Mouse (Mus musculus) heart, embryonic 16.5 days (tissue): ENCODE measurements around the gene AU021092. TPM values are rescaled to one million over a fixed set of nuclear protein-coding genes. Genes with fewer than 3 reads are reported as not detected.
"Not testable (repeated sequence)": the region's sequence is repeated elsewhere in the genome, so short reads cannot be mapped to it uniquely, and the experiment has no call there.

Experiments used
- ATAC-seq: fragments of 200-750 bp; cut with Nextera tagmentation; replicated peaks from 2 replicates; pipeline ENCODE4 v1.8.0; 2017; ENCODE audit warnings: moderate number of reproducible peaks; ENCODE audit not compliant: insufficient read depth, low FRiP score; ENCODE audit errors: extremely low read depth
- H3K27ac ChIP-seq: fragments of 300-500 bp; sonication (generic); 2 replicates; pipeline ENCODE4 v1.5.1; 2014; ENCODE audit warnings: mild to moderate bottlenecking, low read length, control low read depth, moderate library complexity
- H3K27me3 ChIP-seq: fragments of 300-500 bp; sonication (generic); 2 replicates; pipeline ENCODE4 v1.6.1; 2014; ENCODE audit warnings: low read length, mixed read lengths; ENCODE audit not compliant: control insufficient read depth, insufficient read depth
- H3K36me3 ChIP-seq: fragments of 300-500 bp; sonication (generic); 2 replicates; pipeline ENCODE4 v1.6.1; 2014; ENCODE audit not compliant: control insufficient read depth, insufficient read depth
- H3K4me1 ChIP-seq: fragments of 300-500 bp; sonication (generic); 2 replicates; pipeline ENCODE4 v1.6.1; 2014; ENCODE audit warnings: low read length, mixed read lengths; ENCODE audit not compliant: control insufficient read depth, insufficient read depth
- H3K4me2 ChIP-seq: fragments of 300-500 bp; sonication (generic); 2 replicates; pipeline ENCODE4 v1.6.1; 2014; ENCODE audit warnings: low read depth, mild to moderate bottlenecking, control low read depth, low read length
- H3K4me3 ChIP-seq: fragments of 300-500 bp; sonication (generic); 2 replicates; pipeline ENCODE4 v1.5.1; 2014; ENCODE audit warnings: mild to moderate bottlenecking, control low read depth, low read length
- H3K9ac ChIP-seq: fragments of 300-500 bp; sonication (generic); 2 replicates; pipeline ENCODE4 v1.6.1; 2014; ENCODE audit warnings: low read length, control low read depth
- H3K9me3 ChIP-seq: fragments of 300-500 bp; sonication (generic); replicated peaks from 2 replicates; pipeline ENCODE4 v1.6.1; 2016; ENCODE audit warnings: low read length; ENCODE audit not compliant: control insufficient read depth
- WGBS: fragments of 180-500 bp; shearing (Covaris S2); extraction: QIAGEN DNeasy Blood & Tissue Kit; methylation state at CpG from one replicate; pipeline ENCODE4 v1.1.7; 2014; 5-methylcytosine and 5-hydroxymethylcytosine counted together
- polyA plus RNA-seq: library from polyadenylated mRNA; unstranded; fragments of >200 nt; fragmentation: Nextera tagmentation; extraction: Ambion mirVana; gene quantifications from 2 replicates; pipeline ENCODE4 v1.2.1, GENCODE M21; 2015

The AU021092 gene
- polyA plus RNA-seq, 1 experiment from 2014 or later = 7.2 TPM

GRCm38 (mm10) chr16:5250891-5251290 lies 28.8 kb upstream of the AU021092 start:
- H3K4me3 ChIP-seq = no peak overlapping the region
- H3K27me3 ChIP-seq = no peaks in the 10 kb centered on the region
- peaks cover 11% of the 10 kb centered on the region; the same call in 1 of the 2 replicates for H3K4me1 ChIP-seq
- H3K4me2 ChIP-seq = no peak overlapping the region
- ATAC-seq = no peak
- H3K36me3 ChIP-seq = peaks cover 19% of the 10 kb centered on the region
- H3K9me3 ChIP-seq = no peaks in the 10 kb centered on the region
- H3K27ac ChIP-seq = no peak overlapping the region
- no peak overlapping the region for H3K9ac ChIP-seq
- 86% methylated on average over 3 of the region's 3 CpGs for WGBS

- no peaks in the 10 kb centered on the region for H3K9me3 ChIP-seq
- H3K9ac ChIP-seq = no peak overlapping the region
- H3K36me3 ChIP-seq = peaks cover 26% of the 10 kb centered on the region
- H3K4me1 ChIP-seq = no peaks in the 10 kb centered on the region
- 28% methylated on average over 7 of the region's 7 CpGs for WGBS
- H3K27ac ChIP-seq = no peak overlapping the region
- no peak overlapping the region for H3K4me2 ChIP-seq
- ATAC-seq = peak; percentile 74
- no peak overlapping the region for H3K4me3 ChIP-seq
- H3K27me3 ChIP-seq = no peaks in the 10 kb centered on the region
Measured at GRCm38 (mm10) chr16:5244411-5244810, 22.3 kb upstream of the AU021092 start.

GRCm38 (mm10) chr16:5242882-5243281 lies 20.8 kb upstream of the AU021092 start:
- Histone ChIP-seq H3K27ac (no peak overlapping the region), H3K36me3 (peaks cover 22% of the 10 kb centered on the region), H3K27me3 (no peaks in the 10 kb centered on the region), H3K4me3 (no peak overlapping the region), H3K4me1 (no peaks in the 10 kb centered on the region), H3K4me2 (no peak overlapping the region), H3K9me3 (no peaks in the 10 kb centered on the region), H3K9ac (no peak overlapping the region)
- WGBS = 88% methylated on average over 6 of the region's 6 CpGs
- ATAC-seq = no peak

DNA sequence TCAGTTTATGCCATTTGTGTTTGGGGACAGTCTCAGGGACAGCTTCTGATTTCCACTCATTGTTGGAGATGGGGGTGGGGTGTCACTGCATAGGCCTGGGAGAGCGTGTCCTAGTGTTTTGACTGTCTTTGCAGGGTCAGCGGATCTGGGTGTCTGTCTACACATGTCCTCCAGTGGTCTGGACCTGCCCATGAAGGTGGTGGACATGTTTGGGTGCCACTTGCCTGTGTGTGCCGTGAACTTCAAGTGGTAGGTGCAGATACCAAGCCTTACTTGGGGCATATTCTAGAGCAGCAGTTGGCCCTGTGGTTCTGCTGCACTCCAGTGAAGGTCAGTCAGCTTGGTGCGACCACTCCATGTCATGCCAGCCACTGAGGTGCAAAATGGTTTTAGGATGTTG lies 20.3 kb upstream of the AU021092 start:
- Histone ChIP-seq H3K4me1 (no peaks in the 10 kb centered on the region), H3K36me3 (peaks cover 19% of the 10 kb centered on the region), H3K9me3 (no peaks in the 10 kb centered on the region), H3K9ac (no peak overlapping the region), H3K4me3 (no peak overlapping the region), H3K27me3 (no peaks in the 10 kb centered on the region), H3K4me2 (no peak overlapping the region), H3K27ac (no peak overlapping the region)
- ATAC-seq = no peak
- WGBS = 84% methylated on average over 4 of the region's 4 CpGs

- Histone ChIP-seq H3K4me3 (peak within 1 kb of the TSS; percentile 88), H3K36me3 (no peaks in the 10 kb centered on the region), H3K4me2 (peak within 1 kb of the TSS; percentile 87), H3K9me3 (peaks cover 3% of the 10 kb centered on the region; the same call in 1 of the 2 replicates), H3K4me1 (peaks cover 7% of the 10 kb centered on the region), H3K27me3 (no peaks in the 10 kb centered on the region), H3K27ac (peak within 1 kb of the TSS; percentile 47; the same call in 1 of the 2 replicates), H3K9ac (peak within 1 kb of the TSS; percentile 88)
- 1% methylated on average over 47 of the region's 47 CpGs for WGBS
- peak; percentile 94 for ATAC-seq
Measured at GRCm38 (mm10) chr16:5233418-5234313, 11.6 kb upstream of the AU021092 start, which contains the start of gene Alg1. Alg1 (plus strand) TSS chr16:5233621.

- H3K4me2 ChIP-seq = peak overlapping the region; percentile 49
- peaks cover 3% of the 10 kb centered on the region; the same call in 1 of the 2 replicates for H3K9me3 ChIP-seq
- H3K27ac ChIP-seq = no peak overlapping the region
- no peak; the same call in 1 of the 2 replicates for ATAC-seq
- no peak overlapping the region for H3K9ac ChIP-seq
- peaks cover 7% of the 10 kb centered on the region for H3K4me1 ChIP-seq
- WGBS = 71% methylated on average over 4 of the region's 4 CpGs
- H3K4me3 ChIP-seq = peak overlapping the region; percentile 88
- H3K27me3 ChIP-seq = no peaks in the 10 kb centered on the region
- no peaks in the 10 kb centered on the region for H3K36me3 ChIP-seq
Measured at GRCm38 (mm10) chr16:5232982-5233381, 10.9 kb upstream of the AU021092 start.

DNA sequence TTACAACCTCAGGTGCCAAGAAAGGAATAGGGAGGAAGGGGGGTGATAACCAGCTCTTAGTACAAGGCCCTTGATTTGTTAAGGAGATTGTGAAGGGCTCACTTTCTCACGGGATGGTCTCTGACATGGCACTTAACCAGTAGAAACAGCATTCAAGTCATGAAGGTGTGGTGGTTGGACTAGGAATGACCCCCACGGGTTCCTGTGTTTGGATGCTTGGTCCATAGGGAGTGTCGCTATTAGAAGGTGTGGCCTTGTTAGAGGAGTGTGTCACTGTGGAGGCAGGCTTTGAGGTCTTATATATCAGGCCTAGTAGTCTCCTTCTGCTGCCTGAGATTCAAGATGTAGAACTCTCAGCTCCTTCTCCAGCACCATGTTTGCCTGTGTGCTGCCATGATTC lies 6.0 kb upstream of the AU021092 start:
- not testable (repeated sequence) for H3K4me3 ChIP-seq, H3K9ac ChIP-seq, H3K4me1 ChIP-seq, H3K36me3 ChIP-seq, H3K27me3 ChIP-seq, H3K4me2 ChIP-seq, ATAC-seq, H3K27ac ChIP-seq, H3K9me3 ChIP-seq
- WGBS = 77% methylated on average over 3 of the region's 3 CpGs

GRCm38 (mm10) chr16:5227501-5227900 lies 5.4 kb upstream of the AU021092 start:
- H3K4me3 ChIP-seq, H3K27ac ChIP-seq, H3K27me3 ChIP-seq, H3K9ac ChIP-seq, ATAC-seq, H3K4me2 ChIP-seq, H3K9me3 ChIP-seq, H3K36me3 ChIP-seq, H3K4me1 ChIP-seq: not testable (repeated sequence)
- WGBS = 69% methylated on average over 19 of the region's 19 CpGs

- not testable (repeated sequence) for H3K9me3 ChIP-seq, H3K27ac ChIP-seq, H3K27me3 ChIP-seq, ATAC-seq, H3K36me3 ChIP-seq, H3K4me3 ChIP-seq, H3K9ac ChIP-seq, H3K4me1 ChIP-seq, H3K4me2 ChIP-seq
- WGBS = 2% methylated on average over 1 of the region's 1 CpGs
Measured at GRCm38 (mm10) chr16:5226534-5226933, 4.4 kb upstream of the AU021092 start.
